Mouse (Mus musculus): ENCODE measurements around the gene Clybl. TPM values are rescaled to one million over a fixed set of nuclear protein-coding genes. Genes with fewer than 3 reads are reported as not detected.

Clybl gene
- polyA plus RNA-seq, 1 experiment from 2014 or later, result 31.8 TPM

DNA sequence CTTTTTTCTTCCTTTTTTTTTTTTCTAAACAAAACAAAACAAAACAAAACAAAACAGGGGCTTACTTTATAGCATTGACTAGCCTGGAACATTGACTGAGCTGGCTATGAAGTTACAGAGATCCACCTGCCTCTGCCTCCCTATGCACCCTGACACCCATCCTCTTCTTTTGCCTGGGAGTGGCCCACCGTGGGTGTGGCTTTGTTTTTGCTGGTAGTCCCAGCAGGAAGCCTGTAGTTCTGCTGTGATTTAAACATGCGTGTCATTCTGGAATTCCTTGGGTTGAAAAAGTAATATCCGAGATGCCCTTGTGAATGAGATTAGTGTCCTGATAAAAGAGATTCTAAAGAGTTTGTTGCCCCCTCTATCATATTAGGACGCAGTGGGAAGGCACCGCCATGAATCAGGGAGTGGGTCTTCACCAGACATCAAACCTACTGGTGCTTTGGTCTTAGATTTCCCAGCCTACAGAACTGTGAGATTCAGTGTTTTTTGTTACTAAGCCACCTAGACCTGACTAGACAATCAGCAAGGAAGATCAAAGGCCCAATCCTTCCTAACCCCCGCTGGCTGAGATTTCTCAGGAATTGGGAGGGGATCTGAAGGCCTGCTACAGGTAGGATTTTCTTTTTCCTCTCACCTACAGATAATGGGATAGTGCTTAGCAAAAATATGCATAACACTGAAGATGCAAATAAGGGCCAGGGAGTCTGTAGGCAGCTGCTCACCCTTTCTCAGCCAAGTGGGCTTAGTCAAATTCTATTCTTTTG, 160.3 kb downstream of the Clybl start:
- ATAC-seq (replicated peaks; ENCODE audit: low FRiP score, low TSS enrichment, low read depth) (no peak), DNase-seq (ENCODE audit: low spot score) (no peak)
- H3K36me3 ChIP-seq (ENCODE audit: control insufficient read depth, insufficient read depth, low read length), result no peaks in the 10 kb centered on the region
- no peak overlapping the region for H3K9ac ChIP-seq (ENCODE audit: low read length)
- no peaks in the 10 kb centered on the region for H3K27me3 ChIP-seq (replicated peaks; ENCODE audit: control insufficient read depth, insufficient read depth, low read length)
- H3K9me3 ChIP-seq (ENCODE audit: control insufficient read depth, low read length), result no peaks in the 10 kb centered on the region
- H3K27ac ChIP-seq (ENCODE audit: low read depth), result no peak overlapping the region
- no peaks in the 10 kb centered on the region for H3K4me1 ChIP-seq (replicated peaks; ENCODE audit: control insufficient read depth, insufficient read depth, low read length)
- H3K4me3 ChIP-seq (ENCODE audit: low read depth, low read length), result no peak overlapping the region
- WGBS, result 40% methylated on average over 6 of the region's 6 CpGs
- H3K4me2 ChIP-seq (ENCODE audit: low read length), result no peak overlapping the region

DNA sequence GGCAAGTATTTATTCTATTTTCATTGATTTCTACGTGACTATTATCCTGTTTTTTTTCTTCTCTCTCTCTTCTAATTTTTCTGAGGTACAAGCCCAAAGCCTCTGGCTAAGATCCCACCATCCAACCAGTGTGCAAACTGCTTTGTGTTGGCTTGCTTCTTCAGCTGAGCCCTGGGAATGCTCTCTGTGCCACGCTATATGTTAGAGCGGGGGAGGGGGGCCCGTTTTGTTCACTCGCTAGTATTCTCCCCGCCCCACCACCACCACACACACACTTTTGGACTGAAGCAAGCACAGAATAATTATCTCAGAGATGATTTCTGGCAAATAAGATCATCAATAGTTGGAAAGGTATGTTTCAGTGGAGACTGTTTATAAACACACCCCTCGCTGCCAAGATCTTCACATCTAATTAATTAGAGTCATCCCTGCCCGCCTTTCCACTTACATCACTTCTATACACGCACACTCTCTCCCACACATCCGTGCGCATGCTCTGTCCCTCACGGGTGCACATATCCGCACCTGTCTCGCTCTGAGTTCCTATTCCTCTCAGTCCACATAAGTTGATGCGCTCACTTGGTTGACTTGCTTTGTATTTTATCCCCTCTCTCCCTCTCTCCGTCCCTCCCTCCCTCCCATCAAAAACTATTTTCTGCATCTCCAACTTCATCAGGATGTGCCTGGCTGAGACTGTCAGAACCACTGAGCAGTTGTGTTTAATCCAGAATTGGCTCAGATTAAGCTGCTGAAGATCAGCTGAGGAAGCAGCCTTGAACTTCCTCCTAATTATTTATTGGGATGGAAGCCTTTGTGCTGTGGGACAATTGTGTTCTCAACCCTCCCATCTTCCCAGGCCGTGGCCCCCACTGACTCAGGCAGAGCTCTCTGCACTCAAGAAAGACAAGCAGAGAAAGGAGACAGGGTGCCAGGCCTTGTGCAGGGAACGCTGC, 163.0 kb downstream of the Clybl start:
- no peak for ATAC-seq (replicated peaks; ENCODE audit: low FRiP score, low TSS enrichment, low read depth)

DNA sequence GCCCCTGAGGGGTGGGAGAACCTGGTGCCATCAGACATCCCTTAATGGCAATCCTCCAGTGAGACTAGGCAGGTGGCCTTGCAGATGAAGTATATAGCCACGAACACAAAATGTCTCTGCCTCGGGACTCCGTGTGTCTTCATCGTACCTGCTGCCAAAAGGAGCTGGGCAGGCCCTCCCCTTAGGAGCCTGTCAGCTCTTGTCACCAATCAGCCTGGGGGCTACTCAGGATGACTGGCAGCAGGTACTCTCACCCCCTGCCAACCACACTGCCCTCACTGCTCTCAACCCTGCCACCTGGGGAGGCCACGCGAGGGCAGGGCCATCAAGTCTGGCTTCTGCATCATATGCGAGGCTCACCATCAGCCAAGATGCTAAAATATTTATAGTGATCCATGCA, 166.6 kb downstream of the Clybl start:
- Histone ChIP-seq H3K4me3 (ENCODE audit: low read depth, low read length) (no peak overlapping the region), H3K9ac (ENCODE audit: low read length) (no peak overlapping the region), H3K4me1 (replicated peaks; ENCODE audit: control insufficient read depth, insufficient read depth, low read length) (no peaks in the 10 kb centered on the region), H3K27me3 (replicated peaks; ENCODE audit: control insufficient read depth, insufficient read depth, low read length) (no peaks in the 10 kb centered on the region), H3K9me3 (ENCODE audit: control insufficient read depth, low read length) (no peaks in the 10 kb centered on the region), H3K36me3 (ENCODE audit: control insufficient read depth, insufficient read depth, low read length) (no peaks in the 10 kb centered on the region), H3K4me2 (ENCODE audit: low read length) (no peak overlapping the region), H3K27ac (ENCODE audit: low read depth) (no peak overlapping the region)
- no peak for ATAC-seq (replicated peaks; ENCODE audit: low FRiP score, low TSS enrichment, low read depth)
- 85% methylated on average over 7 of the region's 7 CpGs for WGBS
- DNase-seq (ENCODE audit: low spot score), result no peak

More for the DNA sequence above, 163.0 kb downstream of the Clybl start:
- Histone ChIP-seq H3K27me3 (replicated peaks; ENCODE audit: control insufficient read depth, insufficient read depth, low read length) (no peaks in the 10 kb centered on the region), H3K4me2 (ENCODE audit: low read length) (no peak overlapping the region), H3K4me3 (ENCODE audit: low read depth, low read length) (no peak overlapping the region), H3K36me3 (ENCODE audit: control insufficient read depth, insufficient read depth, low read length) (no peaks in the 10 kb centered on the region), H3K27ac (ENCODE audit: low read depth) (no peak overlapping the region), H3K9ac (ENCODE audit: low read length) (no peak overlapping the region), H3K9me3 (ENCODE audit: control insufficient read depth, low read length) (no peaks in the 10 kb centered on the region), H3K4me1 (replicated peaks; ENCODE audit: control insufficient read depth, insufficient read depth, low read length) (no peaks in the 10 kb centered on the region)
- no peak for DNase-seq (ENCODE audit: low spot score)
- WGBS, result 70% methylated on average over 18 of the region's 18 CpGs

- Histone ChIP-seq H3K9ac (ENCODE audit: low read length) (no peak overlapping the region), H3K4me1 (replicated peaks; ENCODE audit: control insufficient read depth, insufficient read depth, low read length) (no peaks in the 10 kb centered on the region), H3K36me3 (ENCODE audit: control insufficient read depth, insufficient read depth, low read length) (no peaks in the 10 kb centered on the region), H3K27ac (ENCODE audit: low read depth) (no peak overlapping the region), H3K9me3 (ENCODE audit: control insufficient read depth, low read length) (no peaks in the 10 kb centered on the region), H3K4me2 (ENCODE audit: low read length) (no peak overlapping the region), H3K4me3 (ENCODE audit: low read depth, low read length) (no peak overlapping the region), H3K27me3 (replicated peaks; ENCODE audit: control insufficient read depth, insufficient read depth, low read length) (no peaks in the 10 kb centered on the region)
- DNase-seq (ENCODE audit: low spot score), result no peak
- ATAC-seq (replicated peaks; ENCODE audit: low FRiP score, low TSS enrichment, low read depth), result no peak
- WGBS, result 84% methylated on average over 5 of the region's 5 CpGs
Measured at GRCm38 (mm10) chr14:122349326-122349725, 167.8 kb downstream of the Clybl start.

- Histone ChIP-seq H3K4me2 (ENCODE audit: low read length) (no peak overlapping the region), H3K4me3 (ENCODE audit: low read depth, low read length) (no peak overlapping the region), H3K9me3 (ENCODE audit: control insufficient read depth, low read length) (no peaks in the 10 kb centered on the region), H3K9ac (ENCODE audit: low read length) (no peak overlapping the region), H3K36me3 (ENCODE audit: control insufficient read depth, insufficient read depth, low read length) (no peaks in the 10 kb centered on the region), H3K4me1 (replicated peaks; ENCODE audit: control insufficient read depth, insufficient read depth, low read length) (no peaks in the 10 kb centered on the region), H3K27ac (ENCODE audit: low read depth) (no peak overlapping the region), H3K27me3 (replicated peaks; ENCODE audit: control insufficient read depth, insufficient read depth, low read length) (no peaks in the 10 kb centered on the region)
- 88% methylated on average over 4 of the region's 4 CpGs for WGBS
- ATAC-seq (replicated peaks; ENCODE audit: low FRiP score, low TSS enrichment, low read depth) (no peak), DNase-seq (ENCODE audit: low spot score) (no peak)
Measured at GRCm38 (mm10) chr14:122349761-122350160, 168.3 kb downstream of the Clybl start.

- no peak for ATAC-seq (replicated peaks; ENCODE audit: low FRiP score, low TSS enrichment, low read depth)
- Histone ChIP-seq H3K4me2 (ENCODE audit: low read length) (no peak overlapping the region), H3K27me3 (replicated peaks; ENCODE audit: control insufficient read depth, insufficient read depth, low read length) (no peaks in the 10 kb centered on the region), H3K36me3 (ENCODE audit: control insufficient read depth, insufficient read depth, low read length) (no peaks in the 10 kb centered on the region), H3K9me3 (ENCODE audit: control insufficient read depth, low read length) (no peaks in the 10 kb centered on the region), H3K27ac (ENCODE audit: low read depth) (no peak overlapping the region), H3K4me3 (ENCODE audit: low read depth, low read length) (no peak overlapping the region), H3K9ac (ENCODE audit: low read length) (no peak overlapping the region), H3K4me1 (replicated peaks; ENCODE audit: control insufficient read depth, insufficient read depth, low read length) (no peaks in the 10 kb centered on the region)
- no peak for DNase-seq (ENCODE audit: low spot score)
- 83% methylated on average over 8 of the region's 8 CpGs for WGBS
Measured at GRCm38 (mm10) chr14:122350766-122351165, 169.3 kb downstream of the Clybl start.

- WGBS, result 84% methylated on average over 4 of the region's 4 CpGs
- no peak overlapping the region for H3K4me3 ChIP-seq (ENCODE audit: low read depth, low read length)
- H3K9me3 ChIP-seq (ENCODE audit: control insufficient read depth, low read length), result no peaks in the 10 kb centered on the region
- H3K4me2 ChIP-seq (ENCODE audit: low read length), result no peak overlapping the region
- no peak overlapping the region for H3K9ac ChIP-seq (ENCODE audit: low read length)
- no peak overlapping the region for H3K27ac ChIP-seq (ENCODE audit: low read depth)
- no peaks in the 10 kb centered on the region for H3K27me3 ChIP-seq (replicated peaks; ENCODE audit: control insufficient read depth, insufficient read depth, low read length)
- no peak for ATAC-seq (replicated peaks; ENCODE audit: low FRiP score, low TSS enrichment, low read depth)
- no peaks in the 10 kb centered on the region for H3K4me1 ChIP-seq (replicated peaks; ENCODE audit: control insufficient read depth, insufficient read depth, low read length)
- no peak for DNase-seq (ENCODE audit: low spot score)
- H3K36me3 ChIP-seq (ENCODE audit: control insufficient read depth, insufficient read depth, low read length), result no peaks in the 10 kb centered on the region
Measured at GRCm38 (mm10) chr14:122357316-122357715, 175.8 kb downstream of the Clybl start.

- WGBS, result 81% methylated on average over 3 of the region's 3 CpGs
- no peaks in the 10 kb centered on the region for H3K4me1 ChIP-seq (replicated peaks; ENCODE audit: control insufficient read depth, insufficient read depth, low read length)
- no peaks in the 10 kb centered on the region for H3K27me3 ChIP-seq (replicated peaks; ENCODE audit: control insufficient read depth, insufficient read depth, low read length)
- no peak overlapping the region for H3K27ac ChIP-seq (ENCODE audit: low read depth)
- ATAC-seq (replicated peaks; ENCODE audit: low FRiP score, low TSS enrichment, low read depth) (no peak), DNase-seq (ENCODE audit: low spot score) (no peak)
- H3K4me2 ChIP-seq (ENCODE audit: low read length), result no peak overlapping the region
- H3K9me3 ChIP-seq (ENCODE audit: control insufficient read depth, low read length), result no peaks in the 10 kb centered on the region
- H3K9ac ChIP-seq (ENCODE audit: low read length), result no peak overlapping the region
- H3K4me3 ChIP-seq (ENCODE audit: low read depth, low read length), result no peak overlapping the region
- H3K36me3 ChIP-seq (ENCODE audit: control insufficient read depth, insufficient read depth, low read length), result no peaks in the 10 kb centered on the region
Measured at GRCm38 (mm10) chr14:122358592-122358991, 177.1 kb downstream of the Clybl start.
